Mouse (Mus musculus) embryonic fibroblast, embryonic 13.5 days (primary cell): ENCODE measurements around the gene Thegl.

Experiments used
- CTCF ChIP-seq: IDR thresholded peaks from 2 replicates; pipeline ENCODE4 v1.5.1; 2011; ENCODE audit warnings: mild to moderate bottlenecking, control low read depth, low read length, moderate library complexity, borderline replicate concordance; ENCODE audit not compliant: insufficient read depth
- POLR2A ChIP-seq: IDR thresholded peaks from 2 replicates; pipeline ENCODE4 v1.6.1; 2011; ENCODE audit warnings: low read depth, mild to moderate bottlenecking, control low read depth, low read length, moderate library complexity

- TF ChIP-seq POLR2A (no peak), CTCF (peak; percentile 66; the same call in 1 of the 2 replicates)
Observed at GRCm38 (mm10) chr5:77029735-77030134, 13.9 kb downstream of the Thegl start.
